Comparison of ENCODE assay signal across 8 mouse cellular contexts in genomic region chr1:105178773-105179172, GRCm38 (mm10).
DNase-seq lines count a peak whose midpoint lies in the region; ATAC-seq and TF ChIP-seq lines count a peak whose summit lies in the region.

No protein-coding gene starts in this region.

- intact Hi-C loops in heart, postnatal 10 days (cut with DNase I) = no loop called here

- peak overlapping the region; percentile 17; the same call in 1 of the 2 replicates for H3K27ac ChIP-seq in heart, embryonic 16.5 days (ENCODE audit: low read length)
- H3K27ac ChIP-seq in hindbrain, embryonic 14.5 days = no peak overlapping the region
- peak overlapping the region; percentile 96 for H3K27ac ChIP-seq in small intestine, adult 2 months (ENCODE audit: insufficient read depth, low read depth, low read length)

- TF ChIP-seq CTCF in small intestine, adult 2 months (IDR thresholded peaks at IDR 0.05; ENCODE audit: extremely low read depth, insufficient read length, insufficient replicate concordance, low read depth, low read length) = no peak

- DNase-seq in heart, postnatal 10 days = no peak
- DNase-seq in hindbrain, embryonic 14.5 days (ENCODE audit: low spot score) = no peak
- peak; percentile 5 for DNase-seq in liver
- no peak for DNase-seq in layer of hippocampus, adult 8-10 months (ENCODE audit: low spot score in 2 of 2)
- DNase-seq in lung, postnatal 25 days (ENCODE audit: low spot score) = no peak
- DNase-seq in urinary bladder, postnatal 4 days (ENCODE audit: low spot score in 2 of 2) = no peak

- peaks cover 20% of the 10 kb centered on the region for H3K4me1 ChIP-seq in heart, embryonic 16.5 days (ENCODE audit: control insufficient read depth, insufficient read depth, low read length)
- H3K4me1 ChIP-seq in hindbrain, embryonic 14.5 days (replicated peaks; ENCODE audit: control insufficient read depth, insufficient read depth, low read length) = 0 out of 2 replicates have a peak, but pooled peaks cover 4% of the 10 kb centered on the region
- peaks cover 34% of the 10 kb centered on the region for H3K4me1 ChIP-seq in small intestine, adult 2 months (ENCODE audit: control insufficient read depth, insufficient read depth, insufficient read length, low read length)

- no peak for ATAC-seq in heart, embryonic 16.5 days (replicated peaks; ENCODE audit: extremely low read depth, insufficient read depth, low FRiP score)
- ATAC-seq in hindbrain, embryonic 14.5 days (ENCODE audit: low FRiP score) = 0 out of 2 replicates have a peak, but pooled peaks have one; percentile 40

- no peaks in the 10 kb centered on the region for H3K36me3 ChIP-seq in heart, embryonic 16.5 days (ENCODE audit: control insufficient read depth, insufficient read depth)
- no peaks in the 10 kb centered on the region for H3K36me3 ChIP-seq in hindbrain, embryonic 14.5 days (replicated peaks; ENCODE audit: control insufficient read depth, insufficient read depth)
- H3K36me3 ChIP-seq in small intestine, adult 2 months (ENCODE audit: control insufficient read depth, insufficient read depth, low read length) = no peaks in the 10 kb centered on the region

- H3K27me3 ChIP-seq in heart, embryonic 16.5 days (ENCODE audit: control insufficient read depth, insufficient read depth, low read length) = no peaks in the 10 kb centered on the region
- H3K27me3 ChIP-seq in hindbrain, embryonic 14.5 days (ENCODE audit: control insufficient read depth, insufficient read depth, low read length) = no peaks in the 10 kb centered on the region
- H3K27me3 ChIP-seq in small intestine, adult 2 months (ENCODE audit: control insufficient read depth, insufficient read depth, low read length) = no peaks in the 10 kb centered on the region

- no peak overlapping the region for H3K9ac ChIP-seq in heart, embryonic 16.5 days (ENCODE audit: low read length)
- no peak overlapping the region for H3K9ac ChIP-seq in hindbrain, embryonic 14.5 days

- WGBS in heart, embryonic 16.5 days = 47% methylated on average over 6 of the region's 6 CpGs
- WGBS in hindbrain, embryonic 14.5 days = 28% methylated on average over 6 of the region's 6 CpGs
- 23% methylated on average over 6 of the region's 6 CpGs for WGBS in small intestine, adult 2 months

- TF ChIP-seq POLR2A in small intestine, adult 2 months (IDR thresholded peaks at IDR 0.05; ENCODE audit: low read depth, low read length) = no peak

- H3K4me2 ChIP-seq in heart, embryonic 16.5 days (ENCODE audit: low read depth, low read length) = no peak overlapping the region
- H3K4me2 ChIP-seq in hindbrain, embryonic 14.5 days (replicated peaks) = no peak overlapping the region

- H3K4me3 ChIP-seq in heart, embryonic 16.5 days (ENCODE audit: low read length) = no peak overlapping the region
- no peak overlapping the region for H3K4me3 ChIP-seq in hindbrain, embryonic 14.5 days (replicated peaks; ENCODE audit: low read length)
- H3K4me3 ChIP-seq in small intestine, adult 2 months (ENCODE audit: low read depth, low read length) = no peak overlapping the region

- H3K9me3 ChIP-seq in heart, embryonic 16.5 days (replicated peaks; ENCODE audit: control insufficient read depth, low read length) = no peaks in the 10 kb centered on the region
- H3K9me3 ChIP-seq in hindbrain, embryonic 14.5 days (ENCODE audit: control insufficient read depth, low read length) = no peaks in the 10 kb centered on the region
